Mouse (Mus musculus) forebrain, embryonic 11.5 days (tissue): ENCODE measurements around the gene Apeh. TPM values are rescaled to one million over a fixed set of nuclear protein-coding genes. Genes with fewer than 3 reads are reported as not detected.

Experiments used
- ATAC-seq: fragments of 200-750 bp; cut with Nextera tagmentation; replicated peaks from 2 replicates; pipeline ENCODE4 v1.8.0; 2017; ENCODE audit warnings: moderate TSS enrichment; ENCODE audit not compliant: low FRiP score
- DNase-seq: peaks from one replicate; pipeline ENCODE4 v3.0.0-alpha.2; 2017; ENCODE audit warnings: low spot score
- H3K27ac ChIP-seq: fragments of 300-500 bp; sonication (generic); 2 replicates; pipeline ENCODE4 v1.5.1; 2014; ENCODE audit warnings: low read depth, low read length
- H3K27me3 ChIP-seq: fragments of 300-500 bp; sonication (generic); 2 replicates; pipeline ENCODE4 v1.6.1; 2014; ENCODE audit warnings: mild to moderate bottlenecking, low read length, mixed read lengths; ENCODE audit not compliant: control insufficient read depth, insufficient read depth
- H3K36me3 ChIP-seq: fragments of 300-500 bp; sonication (generic); 2 replicates; pipeline ENCODE4 v1.6.1; 2014; ENCODE audit warnings: mild to moderate bottlenecking, low read length, moderate library complexity, mixed read lengths; ENCODE audit not compliant: control insufficient read depth, insufficient read depth
- H3K4me1 ChIP-seq: fragments of 300-500 bp; sonication (generic); replicated peaks from 2 replicates; pipeline ENCODE4 v1.6.1; 2014; ENCODE audit warnings: low read length, mixed read lengths; ENCODE audit not compliant: control insufficient read depth, insufficient read depth
- H3K4me2 ChIP-seq: fragments of 300-500 bp; sonication (generic); 2 replicates; pipeline ENCODE4 v1.6.1; 2014; ENCODE audit warnings: low read depth, mild to moderate bottlenecking, low read length, moderate library complexity, mixed read lengths; ENCODE audit not compliant: severe bottlenecking
- H3K4me3 ChIP-seq: fragments of 300-500 bp; sonication (generic); 2 replicates; pipeline ENCODE4 v1.5.1; 2014; ENCODE audit warnings: low read depth, low read length
- H3K9ac ChIP-seq: fragments of 300-500 bp; sonication (generic); 2 replicates; pipeline ENCODE4 v1.6.1; 2014; ENCODE audit warnings: low read length
- H3K9me3 ChIP-seq: fragments of 300-500 bp; sonication (generic); 2 replicates; pipeline ENCODE4 v1.6.1; 2016; ENCODE audit warnings: low read length, mixed read lengths; ENCODE audit not compliant: control insufficient read depth
- WGBS: fragments of 180-500 bp; shearing (Covaris S2); extraction: QIAGEN DNeasy Blood & Tissue Kit; methylation state at CpG from one replicate; pipeline ENCODE4 v1.1.7; 2014; 5-methylcytosine and 5-hydroxymethylcytosine counted together
- polyA plus RNA-seq: library from polyadenylated mRNA; unstranded; fragments of >200 nt; fragmentation: Nextera tagmentation; extraction: Ambion mirVana; gene quantifications from 2 replicates; pipeline ENCODE4 v1.2.1, GENCODE M21; 2014

Apeh gene
- polyA plus RNA-seq = 53.3 and 61.5 TPM in 2 replicates

DNA sequence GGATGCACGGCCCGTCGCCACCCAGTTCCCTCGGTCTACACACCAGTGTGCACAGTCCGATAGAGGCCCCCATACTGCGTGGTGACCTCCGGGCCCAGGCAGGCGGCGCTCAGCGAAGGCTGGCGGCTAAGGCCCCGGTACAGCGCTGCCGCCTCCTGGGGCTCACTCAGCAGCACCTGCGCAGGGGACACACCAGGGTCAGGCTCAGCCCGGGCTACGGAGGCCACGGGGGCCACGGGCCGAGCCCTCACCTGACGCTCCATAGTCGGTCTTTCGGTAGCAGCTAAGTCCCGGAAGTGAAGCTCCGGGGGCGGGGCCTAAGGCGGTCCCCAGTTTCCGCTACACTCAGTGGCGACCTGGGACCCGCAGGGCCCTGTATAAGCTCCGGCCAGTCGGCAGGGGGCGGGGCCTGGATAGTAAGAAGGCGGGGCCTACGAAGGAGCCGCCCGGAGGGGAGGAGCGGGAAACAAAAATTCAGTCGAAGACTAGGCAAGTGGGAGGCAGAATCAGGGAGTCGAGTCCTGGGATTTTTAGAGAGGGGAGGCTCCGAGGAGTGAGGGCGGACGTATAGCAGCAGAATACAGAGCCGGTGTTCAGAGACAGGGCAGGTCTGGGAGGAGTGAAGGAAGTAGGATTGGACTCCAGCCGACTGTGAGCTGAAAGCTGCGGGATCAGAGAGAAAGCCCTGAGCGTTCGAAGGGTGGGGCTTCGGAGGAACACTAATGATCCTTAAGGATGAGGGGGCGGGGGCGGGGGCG is at the start of gene Apeh:
Gene Apeh (minus strand): TSS at position 423 of the 758 bp plus-strand sequence.
- no peaks in the 10 kb centered on the region for H3K27me3 ChIP-seq
- peaks cover 8% of the 10 kb centered on the region; the same call in 1 of the 2 replicates for H3K4me1 ChIP-seq
- 0 out of 2 replicates have a peak, but pooled peaks cover 2% of the 10 kb centered on the region for H3K36me3 ChIP-seq
- peak; percentile 98 for DNase-seq
- peak within 1 kb of the TSS; percentile 84 for H3K9ac ChIP-seq
- H3K4me3 ChIP-seq = peak within 1 kb of the TSS; percentile 80
- peak within 1 kb of the TSS; percentile 59; the same call in 1 of the 2 replicates for H3K27ac ChIP-seq
- peak within 1 kb of the TSS; percentile 90 for H3K4me2 ChIP-seq
- ATAC-seq = peak; percentile 96
- no peaks in the 10 kb centered on the region for H3K9me3 ChIP-seq
- under 1% methylated on average over 52 of the region's 52 CpGs for WGBS

DNA sequence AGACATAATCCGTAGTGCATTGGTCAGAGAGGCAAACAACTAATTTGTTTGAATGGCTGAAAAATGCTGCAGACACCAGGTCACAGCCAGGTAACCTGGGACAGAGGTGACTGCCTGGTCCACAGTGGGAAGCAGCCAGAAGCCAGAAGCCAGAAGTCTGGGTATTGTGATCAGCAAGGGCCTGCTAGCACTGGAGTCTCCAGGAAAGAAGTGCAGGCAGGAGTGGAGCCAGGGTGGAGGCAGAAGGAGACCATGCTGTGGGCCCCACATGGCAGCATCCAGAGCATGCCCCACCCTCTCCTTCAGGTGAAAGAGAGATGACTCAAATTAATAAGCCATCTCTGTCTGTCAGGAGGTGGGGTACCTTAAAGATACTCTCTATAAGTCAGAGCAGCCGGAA is 49.1 kb upstream of the Apeh start:
- no peak overlapping the region for H3K4me2 ChIP-seq
- DNase-seq (no peak), ATAC-seq (no peak)
- H3K27me3 ChIP-seq = no peaks in the 10 kb centered on the region
- 94% methylated on average over 2 of the region's 2 CpGs for WGBS
- H3K9ac ChIP-seq = no peak overlapping the region
- no peaks in the 10 kb centered on the region for H3K9me3 ChIP-seq
- no peak overlapping the region for H3K27ac ChIP-seq
- no peaks in the 10 kb centered on the region for H3K4me1 ChIP-seq
- no peaks in the 10 kb centered on the region for H3K36me3 ChIP-seq
- H3K4me3 ChIP-seq = no peak overlapping the region

GRCm38 (mm10) chr9:108141387-108141786 is 47.0 kb upstream of the Apeh start:
- no peak for DNase-seq
- no peak for ATAC-seq

DNA sequence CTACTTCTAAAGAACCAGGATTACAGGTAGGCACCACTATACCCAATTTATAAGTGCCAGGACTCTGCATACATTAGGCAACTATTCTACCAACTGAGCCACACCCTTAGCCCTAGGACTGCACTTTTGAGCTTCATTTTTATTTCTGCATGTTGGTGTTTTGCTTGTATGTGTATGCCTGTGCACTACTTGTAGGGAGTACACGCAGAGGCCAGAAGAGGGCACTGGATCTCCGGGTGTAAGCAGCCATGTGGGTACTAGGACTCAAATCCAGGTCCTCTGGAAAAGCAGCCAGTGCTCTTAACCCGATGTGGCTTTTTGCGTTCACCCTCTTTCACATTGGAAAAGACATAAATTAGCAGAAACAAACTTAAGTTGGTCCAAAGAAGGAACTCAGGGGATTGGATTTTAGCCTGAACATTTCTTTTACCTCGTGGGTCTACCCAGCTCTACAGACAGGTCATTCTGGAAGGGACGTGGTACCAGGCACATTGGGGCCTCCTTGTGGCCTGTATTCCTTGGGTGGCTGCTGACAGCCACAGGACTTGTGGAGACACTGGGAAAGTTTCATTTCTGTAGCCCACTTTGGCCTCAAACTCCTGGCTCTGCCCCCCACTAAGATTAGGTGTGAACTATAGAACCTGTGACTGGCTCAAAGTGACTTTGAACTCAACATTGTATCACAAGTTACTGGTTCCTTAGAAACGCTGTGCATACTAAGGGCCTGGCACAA is 45.7 kb upstream of the Apeh start:
- H3K4me1 ChIP-seq = no peaks in the 10 kb centered on the region
- no peaks in the 10 kb centered on the region for H3K36me3 ChIP-seq
- H3K27ac ChIP-seq = no peak overlapping the region
- H3K9ac ChIP-seq = no peak overlapping the region
- no peak for DNase-seq
- no peaks in the 10 kb centered on the region for H3K9me3 ChIP-seq
- H3K27me3 ChIP-seq = no peaks in the 10 kb centered on the region
- WGBS = 83% methylated on average over 7 of the region's 7 CpGs
- no peak for ATAC-seq
- H3K4me3 ChIP-seq = no peak overlapping the region
- H3K4me2 ChIP-seq = no peak overlapping the region

More at GRCm38 (mm10) chr9:108141387-108141786, 47.0 kb upstream of the Apeh start:
- no peaks in the 10 kb centered on the region for H3K4me1 ChIP-seq
- H3K4me2 ChIP-seq = no peak overlapping the region
- no peak overlapping the region for H3K4me3 ChIP-seq
- no peak overlapping the region for H3K9ac ChIP-seq
- 90% methylated on average over 10 of the region's 10 CpGs for WGBS
- no peaks in the 10 kb centered on the region for H3K9me3 ChIP-seq
- H3K36me3 ChIP-seq = no peaks in the 10 kb centered on the region
- H3K27ac ChIP-seq = no peak overlapping the region
- H3K27me3 ChIP-seq = no peaks in the 10 kb centered on the region

- H3K4me3 ChIP-seq = no peak overlapping the region
- WGBS = 87% methylated on average over 17 of the region's 17 CpGs
- H3K9ac ChIP-seq = no peak overlapping the region
- no peak for ATAC-seq
- no peaks in the 10 kb centered on the region for H3K36me3 ChIP-seq
- no peak overlapping the region for H3K27ac ChIP-seq
- H3K4me2 ChIP-seq = no peak overlapping the region
- no peak for DNase-seq
- no peaks in the 10 kb centered on the region for H3K9me3 ChIP-seq
- H3K27me3 ChIP-seq = no peaks in the 10 kb centered on the region
- H3K4me1 ChIP-seq = no peaks in the 10 kb centered on the region
These were observed 45.0 kb upstream of the Apeh start for GRCm38 (mm10) chr9:108139169-108139962.

DNA sequence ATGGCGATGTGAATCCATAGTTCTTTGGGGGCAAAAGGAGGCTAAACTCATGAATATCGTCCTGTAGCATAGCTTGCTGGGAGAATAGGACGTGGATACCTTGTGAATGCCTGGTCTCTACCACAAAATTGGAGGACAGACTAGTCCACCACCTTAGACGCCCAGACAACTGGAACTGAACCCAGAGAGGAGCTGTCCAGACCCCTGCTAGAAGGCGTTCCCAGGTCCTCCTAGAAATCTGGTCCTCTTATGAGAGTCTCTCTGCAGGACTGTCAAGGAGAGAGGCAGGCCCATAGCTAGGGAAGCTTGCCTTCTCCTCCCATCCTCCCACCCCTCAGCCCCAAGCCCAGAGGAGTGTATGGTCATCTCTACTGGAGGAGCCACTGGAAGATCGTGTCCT is 43.7 kb upstream of the Apeh start:
- ATAC-seq = no peak
- Histone ChIP-seq H3K27ac (no peak overlapping the region), H3K36me3 (no peaks in the 10 kb centered on the region), H3K4me2 (no peak overlapping the region), H3K4me3 (no peak overlapping the region), H3K9me3 (no peaks in the 10 kb centered on the region), H3K27me3 (no peaks in the 10 kb centered on the region), H3K9ac (no peak overlapping the region), H3K4me1 (no peaks in the 10 kb centered on the region)
- 81% methylated on average over 6 of the region's 6 CpGs for WGBS
- DNase-seq = no peak

GRCm38 (mm10) chr9:108137523-108137922 is 43.1 kb upstream of the Apeh start:
- DNase-seq (no peak), ATAC-seq (no peak)
- no peaks in the 10 kb centered on the region for H3K9me3 ChIP-seq
- H3K4me1 ChIP-seq = no peaks in the 10 kb centered on the region
- H3K4me2 ChIP-seq = no peak overlapping the region
- no peaks in the 10 kb centered on the region for H3K27me3 ChIP-seq
- 70% methylated on average over 17 of the region's 17 CpGs for WGBS
- no peak overlapping the region for H3K9ac ChIP-seq
- H3K36me3 ChIP-seq = no peaks in the 10 kb centered on the region
- no peak overlapping the region for H3K4me3 ChIP-seq
- H3K27ac ChIP-seq = no peak overlapping the region

DNA sequence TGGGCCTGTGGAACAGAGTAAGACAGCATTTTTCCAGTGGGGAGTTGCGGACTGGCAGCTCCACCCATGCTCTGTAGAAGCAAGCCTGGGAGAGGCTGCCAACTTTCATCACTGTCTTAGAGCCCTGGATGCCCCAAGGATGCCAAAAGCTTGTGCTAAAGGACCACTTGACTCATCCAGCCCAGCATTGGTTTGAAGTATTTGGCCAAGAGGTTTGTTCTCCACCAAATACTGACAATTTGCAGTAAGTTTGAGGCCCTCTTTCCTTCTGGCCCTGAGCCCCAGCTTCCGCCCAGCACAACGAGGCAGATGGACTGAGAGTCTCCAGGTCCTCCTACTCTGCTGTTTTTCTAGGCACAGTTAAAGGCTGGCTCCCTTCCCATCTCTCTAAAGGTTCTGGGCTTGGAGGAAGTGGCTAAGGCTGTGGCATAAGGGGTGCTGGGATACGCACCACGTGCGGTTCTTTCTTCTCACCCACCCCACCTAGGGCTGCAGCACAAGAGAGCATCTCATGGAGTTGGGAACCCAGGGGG is 42.6 kb upstream of the Apeh start:
- ATAC-seq (no peak), DNase-seq (no peak)
- Histone ChIP-seq H3K4me3 (no peak overlapping the region), H3K27ac (no peak overlapping the region), H3K36me3 (no peaks in the 10 kb centered on the region), H3K9ac (no peak overlapping the region), H3K4me1 (no peaks in the 10 kb centered on the region), H3K27me3 (no peaks in the 10 kb centered on the region), H3K9me3 (no peaks in the 10 kb centered on the region), H3K4me2 (no peak overlapping the region)
- WGBS = 93% methylated on average over 6 of the region's 6 CpGs
